Mouse (Mus musculus) liver, postnatal 0 days (tissue): ENCODE data around the gene Rbm14.

ENCODE experiments used
- CTCF ChIP-seq: sonication (generic); IDR thresholded peaks from 2 replicates; pipeline ENCODE4 v1.5.1; 2016; ENCODE audit warnings: antibody characterized with exemption, low read depth
- EP300 ChIP-seq: IDR thresholded peaks from 2 replicates; pipeline ENCODE4 v1.6.1; 2016; ENCODE audit warnings: antibody characterized with exemption, low read depth, mild to moderate bottlenecking

- TF ChIP-seq CTCF (peak; percentile 47), EP300 (peak; percentile 91)
Measured at GRCm38 (mm10) chr19:4859081-4859480, 47.6 kb upstream of the Rbm14 start.
